Mouse (Mus musculus): Measurements from ENCODE around the gene Vti1a.

GRCm38 (mm10) chr19:55276100-55276499 is 40.0 kb upstream of the Vti1a start:
- TF ChIP-seq CTCF (IDR thresholded peaks at IDR 0.05; ENCODE audit: low read depth), result no peak
- TF ChIP-seq EP300 (optimal IDR thresholded peaks at IDR 0.05), result no peak

Data from stomach, postnatal 0 days (tissue).